Mouse (Mus musculus) heart, adult 2 months (tissue): Measurements from ENCODE around the gene Vps26a.

ENCODE experiments used
- CTCF ChIP-seq: fragments of 200-600 bp; IDR thresholded peaks from 2 replicates; pipeline ENCODE4 v1.8.1; 2022; ENCODE audit warnings: antibody characterized with exemption, mild to moderate bottlenecking, moderate library complexity
- POLR2A ChIP-seq: fragments of 200-500 bp; IDR thresholded peaks from 2 replicates; pipeline ENCODE4 v1.6.1; 2011; ENCODE audit warnings: mild to moderate bottlenecking, low read depth, low read length, control low read depth; ENCODE audit not compliant: insufficient read depth

DNA sequence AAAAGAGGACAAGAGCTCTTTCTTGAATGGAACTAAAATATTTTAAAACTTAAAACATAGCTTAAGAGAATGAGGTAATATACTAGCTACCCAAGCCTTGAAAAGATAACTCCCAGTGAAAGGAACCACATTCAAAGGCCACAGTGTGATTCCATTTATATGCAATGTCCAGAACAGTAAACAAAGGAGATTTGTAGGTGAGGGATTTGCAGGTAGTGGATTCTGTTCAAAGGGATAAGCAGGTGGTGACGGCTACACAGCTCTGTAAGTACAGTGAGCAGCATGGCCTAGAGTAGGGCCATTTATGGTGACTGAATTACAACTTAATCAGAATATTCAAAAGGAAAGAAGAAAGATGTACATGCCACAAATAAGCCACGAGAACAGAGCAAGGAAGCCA is 9.6 kb downstream of the Vps26a start:
- TF ChIP-seq CTCF, result no peak
- no peak for TF ChIP-seq POLR2A
